8 mouse cellular contexts compared by ENCODE assay signal in genomic region chr7:83567841-83568500, GRCm38 (mm10). TPM values are rescaled to one million over a fixed set of nuclear protein-coding genes. Genes with fewer than 3 reads are reported as not detected.
DNase-seq lines count a peak whose midpoint lies in the region; ATAC-seq and TF ChIP-seq lines count a peak whose summit lies in the region.

No protein-coding gene starts in this region.

- peak; percentile 67 for ATAC-seq in forebrain, postnatal 0 days
- no peak for ATAC-seq in forebrain, embryonic 15.5 days (replicated peaks)
- ATAC-seq in inflammation-experienced regulatory T-cells, adult 6 months: peak; percentile 57
- peak; percentile 55; the same call in 1 of the 2 replicates for ATAC-seq in lung, embryonic 14.5 days (ENCODE audit: insufficient read depth)

- H3K27me3 ChIP-seq in forebrain, postnatal 0 days (ENCODE audit: insufficient read depth, low read length): no peaks in the 10 kb centered on the region
- no peaks in the 10 kb centered on the region for H3K27me3 ChIP-seq in forebrain, embryonic 15.5 days
- H3K27me3 ChIP-seq in lung, embryonic 14.5 days (ENCODE audit: insufficient read depth, low read length): no peaks in the 10 kb centered on the region

- no peaks in the 10 kb centered on the region for H3K36me3 ChIP-seq in forebrain, postnatal 0 days (ENCODE audit: insufficient read depth)
- no peaks in the 10 kb centered on the region for H3K36me3 ChIP-seq in forebrain, embryonic 15.5 days
- H3K36me3 ChIP-seq in lung, embryonic 14.5 days (ENCODE audit: insufficient read depth): no peaks in the 10 kb centered on the region

- no peaks in the 10 kb centered on the region for H3K4me1 ChIP-seq in forebrain, postnatal 0 days (ENCODE audit: insufficient read depth)
- H3K4me1 ChIP-seq in forebrain, embryonic 15.5 days: no peaks in the 10 kb centered on the region
- H3K4me1 ChIP-seq in lung, embryonic 14.5 days (ENCODE audit: insufficient read depth): peaks cover 5% of the 10 kb centered on the region; the same call in 1 of the 2 replicates

- H3K27ac ChIP-seq in forebrain, postnatal 0 days (ENCODE audit: low read depth, low read length): no peak overlapping the region
- no peak overlapping the region for H3K27ac ChIP-seq in forebrain, embryonic 15.5 days (replicated peaks)
- H3K27ac ChIP-seq in lung, embryonic 14.5 days (ENCODE audit: low read depth): no peak overlapping the region

- H3K4me3 ChIP-seq in forebrain, postnatal 0 days (ENCODE audit: low read depth, low read length): no peak overlapping the region
- H3K4me3 ChIP-seq in forebrain, embryonic 15.5 days: no peak overlapping the region
- no peak overlapping the region for H3K4me3 ChIP-seq in lung, embryonic 14.5 days (ENCODE audit: low read depth, low read length)

- H3K9me3 ChIP-seq in forebrain, postnatal 0 days (ENCODE audit: low read length): no peaks in the 10 kb centered on the region
- H3K9me3 ChIP-seq in forebrain, embryonic 15.5 days: no peaks in the 10 kb centered on the region
- no peaks in the 10 kb centered on the region for H3K9me3 ChIP-seq in lung, embryonic 14.5 days (ENCODE audit: low read depth, low read length)

- peak; percentile 72 for DNase-seq in forebrain, postnatal 0 days
- DNase-seq in spleen, adult 18-20 months: peak; percentile 7 to 51
- DNase-seq in spleen, adult 12 weeks (ENCODE audit: low spot score): no peak
- DNase-seq in cerebellum, postnatal 25 days: peak; percentile 66 to 73
- DNase-seq in lung, embryonic 14.5 days: peak; percentile 82
- peak; percentile 27 to 29 for DNase-seq in spleen, postnatal 36 days (ENCODE audit: low spot score in 2 of 2)

- no peak overlapping the region for H3K9ac ChIP-seq in forebrain, postnatal 0 days
- no peak overlapping the region for H3K9ac ChIP-seq in forebrain, embryonic 15.5 days (replicated peaks)
- H3K9ac ChIP-seq in lung, embryonic 14.5 days: no peak overlapping the region

- peak; percentile 89 for TF ChIP-seq CTCF in forebrain, postnatal 0 days (IDR thresholded peaks at IDR 0.05; ENCODE audit: low read depth)
- TF ChIP-seq CTCF in lung, embryonic 14.5 days (IDR thresholded peaks at IDR 0.05; ENCODE audit: low read depth): peak; percentile 87

- 54% methylated on average over 16 of the region's 16 CpGs for WGBS in forebrain, postnatal 0 days
- 54% methylated on average over 16 of the region's 16 CpGs for WGBS in forebrain, embryonic 15.5 days
- WGBS in lung, embryonic 14.5 days: 42% methylated on average over 16 of the region's 16 CpGs

- no peak overlapping the region for H3K4me2 ChIP-seq in forebrain, postnatal 0 days (ENCODE audit: low read depth)
- no peak overlapping the region for H3K4me2 ChIP-seq in forebrain, embryonic 15.5 days (replicated peaks)
- no peak overlapping the region for H3K4me2 ChIP-seq in lung, embryonic 14.5 days

RNA-seq across cellular contexts. Expression of gene Tmc3, which starts 16.8 kb away (rescaled TPM):
- 0.24 and 0.46 TPM in 2 replicates for total RNA-seq in forebrain, postnatal 0 days (2014; rRNA removed)
- 0.08 TPM in 1 of 2 replicates, not detected in the other for polyA plus RNA-seq in forebrain, postnatal 0 days (2015; fragmentation: Nextera tagmentation; extraction: Ambion mirVana)
- 0.28 and 0.50 TPM in 2 replicates for polyA plus RNA-seq in forebrain, embryonic 15.5 days (2015; fragmentation: Nextera tagmentation; extraction: Ambion mirVana)
- polyA plus RNA-seq in inflammation-experienced regulatory T-cells, adult 6 months (2017; shearing (Covaris generic)): 1 to 10 TPM in 1 of 3 experiments, under 1 TPM in 1, not detected in 1; 0.55 to 1.5 TPM
- 0.09 and 0.13 TPM in 2 replicates for polyA plus RNA-seq in lung, embryonic 14.5 days (2014; fragmentation: Nextera tagmentation; extraction: Ambion mirVana)
